Mouse (Mus musculus): ENCODE results near the gene Notum. TPM values are rescaled to one million over a fixed set of nuclear protein-coding genes. Genes with fewer than 3 reads are reported as not detected.

Notum gene
- total and polyA plus RNA-seq, 2 experiments from 2014 or later = 0.08 to 0.27 TPM

- H3K36me3 ChIP-seq (replicated peaks; ENCODE audit: control insufficient read depth, insufficient read depth, low read length) = peaks cover 13% of the 10 kb centered on the region
- H3K4me2 ChIP-seq (ENCODE audit: low read depth, low read length) = peak overlapping the region; percentile 96; the same call in 1 of the 2 replicates
- H3K4me3 ChIP-seq (ENCODE audit: low read depth, low read length) = 0 out of 2 replicates have a peak overlapping the region, but pooled peaks have one; percentile 6
- H3K4me1 ChIP-seq (ENCODE audit: control insufficient read depth, insufficient read depth) = peaks cover 31% of the 10 kb centered on the region
- TF ChIP-seq CTCF (IDR thresholded peaks at IDR 0.05; ENCODE audit: low read depth) = no peak
- no peak for TF ChIP-seq EP300 (IDR thresholded peaks at IDR 0.05; ENCODE audit: low read depth)
- no peaks in the 10 kb centered on the region for H3K27me3 ChIP-seq (ENCODE audit: control insufficient read depth, insufficient read depth, low read length)
- H3K27ac ChIP-seq (ENCODE audit: low read depth) = peak overlapping the region; percentile 63
- no peak for ATAC-seq (ENCODE audit: insufficient read depth, low read depth)
- DNase-seq (ENCODE audit: low spot score) = no peak
- H3K9ac ChIP-seq (replicated peaks; ENCODE audit: low read depth, low read length) = no peak overlapping the region; the same call in 1 of the 2 replicates
- 75% methylated on average over 23 of the region's 23 CpGs for WGBS
- no peaks in the 10 kb centered on the region for H3K9me3 ChIP-seq (replicated peaks; ENCODE audit: control insufficient read depth, low read length)
These were observed 31.6 kb downstream of the Notum start for GRCm38 (mm10) chr11:120629341-120629730.

GRCm38 (mm10) chr11:120628601-120629340 is 32.2 kb downstream of the Notum start:
- Histone ChIP-seq H3K4me2 (ENCODE audit: low read depth, low read length) (no peak overlapping the region), H3K27me3 (ENCODE audit: control insufficient read depth, insufficient read depth, low read length) (no peaks in the 10 kb centered on the region), H3K27ac (ENCODE audit: low read depth) (no peak overlapping the region), H3K9ac (replicated peaks; ENCODE audit: low read depth, low read length) (no peak overlapping the region), H3K36me3 (replicated peaks; ENCODE audit: control insufficient read depth, insufficient read depth, low read length) (peaks cover 13% of the 10 kb centered on the region), H3K9me3 (replicated peaks; ENCODE audit: control insufficient read depth, low read length) (no peaks in the 10 kb centered on the region), H3K4me1 (ENCODE audit: control insufficient read depth, insufficient read depth) (peaks cover 31% of the 10 kb centered on the region), H3K4me3 (ENCODE audit: low read depth, low read length) (no peak overlapping the region)
- ATAC-seq (ENCODE audit: insufficient read depth, low read depth) (no peak), DNase-seq (ENCODE audit: low spot score) (no peak)
- WGBS = 94% methylated on average over 23 of the region's 23 CpGs
- no peak for TF ChIP-seq EP300 (IDR thresholded peaks at IDR 0.05; ENCODE audit: low read depth)

- no peaks in the 10 kb centered on the region for H3K27me3 ChIP-seq (ENCODE audit: control insufficient read depth, insufficient read depth, low read length)
- H3K4me1 ChIP-seq (ENCODE audit: control insufficient read depth, insufficient read depth) = peaks cover 30% of the 10 kb centered on the region
- WGBS = 81% methylated on average over 22 of the region's 22 CpGs
- no peak overlapping the region for H3K4me3 ChIP-seq (ENCODE audit: low read depth, low read length)
- no peak for ATAC-seq (ENCODE audit: insufficient read depth, low read depth)
- peaks cover 21% of the 10 kb centered on the region for H3K36me3 ChIP-seq (replicated peaks; ENCODE audit: control insufficient read depth, insufficient read depth, low read length)
- no peak overlapping the region for H3K27ac ChIP-seq (ENCODE audit: low read depth)
- TF ChIP-seq CTCF (IDR thresholded peaks at IDR 0.05; ENCODE audit: low read depth) (no peak), EP300 (IDR thresholded peaks at IDR 0.05; ENCODE audit: low read depth) (no peak)
- no peak overlapping the region for H3K9ac ChIP-seq (replicated peaks; ENCODE audit: low read depth, low read length)
- H3K4me2 ChIP-seq (ENCODE audit: low read depth, low read length) = peak overlapping the region; percentile 0; the same call in 1 of the 2 replicates
- no peak for DNase-seq (ENCODE audit: low spot score)
- H3K9me3 ChIP-seq (replicated peaks; ENCODE audit: control insufficient read depth, low read length) = no peaks in the 10 kb centered on the region
These were observed 33.3 kb downstream of the Notum start for GRCm38 (mm10) chr11:120627468-120628300.

GRCm38 (mm10) chr11:120626785-120627467 is 34.0 kb downstream of the Notum start:
- H3K4me1 ChIP-seq (ENCODE audit: control insufficient read depth, insufficient read depth) = peaks cover 24% of the 10 kb centered on the region
- no peak overlapping the region for H3K4me3 ChIP-seq (ENCODE audit: low read depth, low read length)
- DNase-seq (ENCODE audit: low spot score) = no peak
- no peak overlapping the region for H3K4me2 ChIP-seq (ENCODE audit: low read depth, low read length)
- WGBS = 85% methylated on average over 11 of the region's 11 CpGs
- no peak for ATAC-seq (ENCODE audit: insufficient read depth, low read depth)
- H3K36me3 ChIP-seq (replicated peaks; ENCODE audit: control insufficient read depth, insufficient read depth, low read length) = peaks cover 23% of the 10 kb centered on the region
- no peaks in the 10 kb centered on the region for H3K27me3 ChIP-seq (ENCODE audit: control insufficient read depth, insufficient read depth, low read length)
- no peak overlapping the region for H3K9ac ChIP-seq (replicated peaks; ENCODE audit: low read depth, low read length)
- H3K9me3 ChIP-seq (replicated peaks; ENCODE audit: control insufficient read depth, low read length) = no peaks in the 10 kb centered on the region
- TF ChIP-seq CTCF (IDR thresholded peaks at IDR 0.05; ENCODE audit: low read depth) = no peak
- TF ChIP-seq EP300 (IDR thresholded peaks at IDR 0.05; ENCODE audit: low read depth) = no peak
- no peak overlapping the region for H3K27ac ChIP-seq (ENCODE audit: low read depth)

GRCm38 (mm10) chr11:120625152-120625775 is 35.7 kb downstream of the Notum start, which contains the start of gene Sirt7:
Sirt7 (minus strand) TSS chr11:120625240.
- ATAC-seq (ENCODE audit: insufficient read depth, low read depth) = no peak
- peak within 1 kb of the TSS; percentile 96 for H3K4me2 ChIP-seq (ENCODE audit: low read depth, low read length)
- DNase-seq (ENCODE audit: low spot score) = no peak
- H3K27me3 ChIP-seq (ENCODE audit: control insufficient read depth, insufficient read depth, low read length) = no peaks in the 10 kb centered on the region
- peak within 1 kb of the TSS; percentile 95 for H3K4me3 ChIP-seq (ENCODE audit: low read depth, low read length)
- 12% methylated on average over 5 of the region's 5 CpGs for WGBS
- peak within 1 kb of the TSS; percentile 89 for H3K27ac ChIP-seq (ENCODE audit: low read depth)
- H3K4me1 ChIP-seq (ENCODE audit: control insufficient read depth, insufficient read depth) = peaks cover 13% of the 10 kb centered on the region
- TF ChIP-seq CTCF (IDR thresholded peaks at IDR 0.05; ENCODE audit: low read depth) = no peak
- no peak for TF ChIP-seq EP300 (IDR thresholded peaks at IDR 0.05; ENCODE audit: low read depth)
- H3K9ac ChIP-seq (replicated peaks; ENCODE audit: low read depth, low read length) = peak within 1 kb of the TSS; percentile 72
- H3K36me3 ChIP-seq (replicated peaks; ENCODE audit: control insufficient read depth, insufficient read depth, low read length) = peaks cover 39% of the 10 kb centered on the region
- H3K9me3 ChIP-seq (replicated peaks; ENCODE audit: control insufficient read depth, low read length) = no peaks in the 10 kb centered on the region

All from heart, postnatal 0 days (tissue).